Mouse (Mus musculus) testis, adult 2 months (tissue): ENCODE results near the gene Fscn3.

ENCODE experiments used
- CTCF ChIP-seq: fragments of 200-500 bp; IDR thresholded peaks from 2 replicates; pipeline ENCODE4 v1.5.1; 2012; ENCODE audit warnings: low read depth, mild to moderate bottlenecking, inconsistent platforms, low read length, moderate library complexity; ENCODE audit not compliant: control insufficient read depth, insufficient read depth, insufficient replicate concordance
- POLR2A ChIP-seq: fragments of 200-500 bp; IDR thresholded peaks from 2 replicates; pipeline ENCODE4 v1.6.1; 2012; ENCODE audit warnings: low read depth, mild to moderate bottlenecking, inconsistent platforms, low read length, moderate library complexity; ENCODE audit not compliant: control insufficient read depth

- TF ChIP-seq POLR2A, result no peak
- TF ChIP-seq CTCF, result no peak
Measured at GRCm38 (mm10) chr6:28410053-28410452, 17.5 kb upstream of the Fscn3 start.
